Mouse (Mus musculus): ENCODE results near the gene Prmt7. TPM values are rescaled to one million over a fixed set of nuclear protein-coding genes. Genes with fewer than 3 reads are reported as not detected.
"Not testable (repeated sequence)": the region's sequence is repeated elsewhere in the genome, so short reads cannot be mapped to it uniquely, and the experiment has no call there.

Gene Prmt7
- polyA plus RNA-seq, 1 experiment from 2014 or later: 45.6 TPM

DNA sequence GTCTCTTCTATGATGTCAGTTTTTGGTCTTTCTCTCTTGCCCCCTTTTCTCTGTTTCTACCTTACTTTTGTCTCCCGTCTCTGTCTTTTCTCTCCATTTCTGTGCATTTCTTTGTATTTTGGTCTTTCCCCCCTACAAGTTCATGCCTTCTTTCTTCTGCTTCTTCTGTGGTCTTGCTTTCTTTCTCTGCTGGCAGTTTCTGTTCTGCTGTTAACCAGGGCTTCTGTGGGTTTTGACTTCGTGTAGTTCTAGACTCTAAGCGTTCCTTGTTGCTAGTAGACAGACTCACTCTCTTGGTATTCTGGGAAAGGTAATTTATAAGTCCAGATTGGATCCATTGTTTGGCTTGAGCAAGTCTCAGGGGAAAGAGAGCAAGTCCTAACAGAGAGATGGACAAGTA lies 24.3 kb upstream of the Prmt7 start:
- 63% methylated on average over 3 of the region's 3 CpGs for WGBS (ENCODE audit: insufficient replicate concordance)
- ATAC-seq: no peak
- H3K36me3 ChIP-seq: peaks cover 20% of the 10 kb centered on the region

DNA sequence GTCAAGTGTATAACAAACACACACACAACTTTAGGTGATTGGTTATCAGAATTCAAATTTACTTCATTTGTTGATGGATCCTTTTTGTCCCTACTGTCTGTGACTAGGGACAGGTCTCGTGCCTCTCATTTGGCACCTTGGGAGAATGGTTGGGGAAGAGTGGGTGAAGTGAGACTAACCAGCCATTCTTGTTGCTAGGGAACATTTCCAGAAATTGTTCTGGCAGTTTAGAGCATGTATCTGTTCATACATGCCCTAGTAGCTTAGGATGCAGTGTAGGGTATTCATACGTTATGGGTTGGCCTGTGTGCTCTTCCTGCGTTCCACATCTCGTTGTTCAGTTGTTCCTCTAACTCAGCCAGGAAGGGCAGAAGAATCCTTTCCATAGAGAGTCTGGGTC lies 21.6 kb upstream of the Prmt7 start:
- peaks cover 11% of the 10 kb centered on the region for H3K27me3 ChIP-seq (replicated peaks)
- peaks cover 29% of the 10 kb centered on the region for H3K4me1 ChIP-seq
- 87% methylated on average over 4 of the region's 4 CpGs for WGBS (ENCODE audit: insufficient replicate concordance)
- no peak overlapping the region for H3K4me3 ChIP-seq
- H3K9me3 ChIP-seq (replicated peaks): no peaks in the 10 kb centered on the region
- no peak for ATAC-seq
- peaks cover 41% of the 10 kb centered on the region for H3K36me3 ChIP-seq
- H3K9ac ChIP-seq: no peak overlapping the region
- no peak overlapping the region for H3K27ac ChIP-seq
- H3K4me2 ChIP-seq: no peak overlapping the region

More for the DNA sequence above, 24.3 kb upstream of the Prmt7 start:
- Histone ChIP-seq H3K9me3 (replicated peaks) (no peaks in the 10 kb centered on the region), H3K27me3 (replicated peaks) (no peaks in the 10 kb centered on the region; the same call in 1 of the 2 replicates), H3K9ac (no peak overlapping the region), H3K27ac (no peak overlapping the region), H3K4me1 (peaks cover 20% of the 10 kb centered on the region), H3K4me3 (no peak overlapping the region), H3K4me2 (no peak overlapping the region)

DNA sequence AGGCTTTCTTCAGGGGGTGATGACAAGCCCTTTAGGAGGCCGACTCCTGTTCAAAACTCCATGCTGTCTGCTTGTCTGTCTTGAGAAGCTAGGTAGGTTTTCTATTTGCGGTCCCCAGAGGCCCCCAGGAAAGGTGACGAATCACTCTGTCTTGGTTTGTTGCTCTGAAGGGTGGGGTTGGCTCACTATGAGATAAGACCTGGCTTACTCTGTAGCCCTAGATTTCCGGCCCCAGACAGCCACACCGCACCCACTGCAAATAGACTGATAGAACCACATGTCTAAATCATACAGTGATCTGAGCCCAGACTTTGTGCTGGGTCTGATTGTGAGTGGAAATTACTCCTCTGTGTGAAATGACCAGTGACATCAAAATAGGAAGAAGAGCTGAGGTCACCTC lies 19.1 kb upstream of the Prmt7 start:
- Histone ChIP-seq H3K4me1 (peaks cover 29% of the 10 kb centered on the region), H3K4me2 (no peak overlapping the region), H3K9ac (no peak overlapping the region), H3K27ac (no peak overlapping the region), H3K27me3 (replicated peaks) (peaks cover 11% of the 10 kb centered on the region), H3K4me3 (no peak overlapping the region), H3K9me3 (replicated peaks) (no peaks in the 10 kb centered on the region), H3K36me3 (peaks cover 58% of the 10 kb centered on the region)
- peak; percentile 81 for ATAC-seq
- WGBS (ENCODE audit: insufficient replicate concordance): 21% methylated on average over 5 of the region's 5 CpGs

DNA sequence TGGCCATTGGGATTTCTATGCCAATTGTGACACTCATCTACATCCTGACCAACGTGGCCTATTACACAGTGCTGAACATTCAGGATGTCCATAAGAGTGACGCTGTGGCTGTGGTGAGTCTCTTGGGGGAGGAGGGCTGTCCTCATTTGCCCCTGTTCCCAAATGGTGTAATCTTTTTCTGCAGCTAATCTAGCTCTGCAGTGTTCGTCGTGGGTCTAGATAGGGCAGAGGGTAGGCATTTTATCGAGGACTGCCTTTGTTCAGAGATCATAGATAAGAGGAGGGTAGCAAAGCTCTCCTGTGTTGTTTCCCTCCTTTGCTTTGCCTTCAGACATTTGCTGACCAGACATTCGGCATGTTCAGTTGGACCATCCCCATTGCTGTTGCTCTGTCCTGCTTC lies 17.6 kb upstream of the Prmt7 start:
- Histone ChIP-seq H3K9me3 (replicated peaks) (no peaks in the 10 kb centered on the region), H3K9ac (no peak overlapping the region), H3K4me3 (no peak overlapping the region), H3K36me3 (peaks cover 63% of the 10 kb centered on the region), H3K4me1 (peaks cover 17% of the 10 kb centered on the region), H3K27me3 (replicated peaks) (peaks cover 11% of the 10 kb centered on the region), H3K4me2 (no peak overlapping the region), H3K27ac (no peak overlapping the region)
- ATAC-seq: no peak
- WGBS (ENCODE audit: insufficient replicate concordance): 35% methylated on average over 6 of the region's 6 CpGs

DNA sequence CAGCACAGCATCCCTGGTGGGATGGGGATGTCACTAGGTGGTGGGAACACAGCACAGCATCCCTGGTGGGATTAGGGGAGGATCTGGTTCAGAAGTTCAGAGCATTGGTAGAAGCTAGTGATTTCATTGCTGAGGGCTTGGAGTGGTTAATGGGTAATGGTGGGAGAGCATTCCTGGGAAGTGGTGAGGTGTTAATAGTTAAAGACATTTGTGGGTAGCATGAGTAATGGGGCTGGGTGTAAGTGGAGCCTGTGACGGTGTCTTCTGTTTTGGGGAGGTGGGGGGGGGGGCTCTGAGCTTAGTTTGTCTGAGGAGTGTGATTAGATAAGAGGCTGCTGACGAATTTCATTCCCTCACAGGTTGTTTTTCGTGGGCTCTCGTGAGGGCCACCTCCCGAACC lies 16.7 kb upstream of the Prmt7 start:
- Histone ChIP-seq H3K36me3 (peaks cover 67% of the 10 kb centered on the region), H3K27ac (no peak overlapping the region), H3K9me3 (replicated peaks) (no peaks in the 10 kb centered on the region), H3K4me2 (no peak overlapping the region), H3K4me1 (peaks cover 15% of the 10 kb centered on the region), H3K27me3 (replicated peaks) (peaks cover 11% of the 10 kb centered on the region), H3K9ac (no peak overlapping the region), H3K4me3 (no peak overlapping the region)
- WGBS (ENCODE audit: insufficient replicate concordance): 51% methylated on average over 5 of the region's 5 CpGs
- no peak for ATAC-seq

DNA sequence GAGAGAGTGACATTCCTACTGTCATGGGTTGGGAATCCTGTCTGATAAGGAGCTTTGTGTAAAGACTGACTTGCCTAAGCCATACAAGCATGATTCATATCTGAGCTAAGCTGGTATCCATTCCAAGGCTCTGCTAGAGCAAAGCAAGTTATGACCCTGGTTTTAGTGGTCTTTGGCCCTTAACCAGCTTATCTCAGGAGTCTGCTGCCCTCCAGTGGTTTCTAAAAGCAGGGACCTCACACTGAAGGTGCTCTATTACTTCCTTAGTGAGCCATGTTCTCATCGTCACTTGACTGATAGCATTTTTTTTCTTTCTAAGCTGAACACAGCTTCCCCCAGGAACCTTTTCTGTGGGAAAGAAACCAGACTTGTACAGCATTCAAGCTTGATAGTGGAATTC lies 12.0 kb upstream of the Prmt7 start:
- Histone ChIP-seq H3K36me3 (peaks cover 89% of the 10 kb centered on the region), H3K9me3 (replicated peaks) (no peaks in the 10 kb centered on the region), H3K27me3 (replicated peaks) (peaks cover 4% of the 10 kb centered on the region; the same call in 1 of the 2 replicates), H3K4me3 (no peak overlapping the region), H3K9ac (no peak overlapping the region), H3K27ac (no peak overlapping the region), H3K4me1 (no peaks in the 10 kb centered on the region), H3K4me2 (no peak overlapping the region)
- 14% methylated on average over 1 of the region's 1 CpGs for WGBS (ENCODE audit: insufficient replicate concordance)
- ATAC-seq: 0 out of 2 replicates have a peak, but pooled peaks have one; percentile 46

DNA sequence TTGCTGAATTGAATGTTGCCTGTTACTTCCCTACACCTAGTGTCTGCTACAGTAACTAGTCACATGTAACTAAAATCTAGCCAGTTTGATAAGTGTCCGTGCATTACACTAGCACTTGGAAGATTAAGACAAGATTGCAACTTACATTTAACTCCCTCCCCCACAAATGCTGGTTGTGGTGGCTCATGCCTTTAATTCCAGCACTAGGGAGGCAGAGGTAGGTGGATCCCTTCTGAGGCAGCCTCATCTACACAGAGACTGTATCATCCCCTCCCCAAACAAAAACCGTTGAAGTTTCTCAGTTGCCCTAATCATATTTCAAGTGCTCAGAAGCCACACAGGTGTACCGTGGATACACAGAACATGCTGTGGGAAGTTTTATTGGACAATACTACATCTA lies 11.1 kb upstream of the Prmt7 start:
- 81% methylated on average over 3 of the region's 3 CpGs for WGBS (ENCODE audit: insufficient replicate concordance)
- peaks cover 92% of the 10 kb centered on the region for H3K36me3 ChIP-seq
- H3K4me3 ChIP-seq: not testable (repeated sequence)

DNA sequence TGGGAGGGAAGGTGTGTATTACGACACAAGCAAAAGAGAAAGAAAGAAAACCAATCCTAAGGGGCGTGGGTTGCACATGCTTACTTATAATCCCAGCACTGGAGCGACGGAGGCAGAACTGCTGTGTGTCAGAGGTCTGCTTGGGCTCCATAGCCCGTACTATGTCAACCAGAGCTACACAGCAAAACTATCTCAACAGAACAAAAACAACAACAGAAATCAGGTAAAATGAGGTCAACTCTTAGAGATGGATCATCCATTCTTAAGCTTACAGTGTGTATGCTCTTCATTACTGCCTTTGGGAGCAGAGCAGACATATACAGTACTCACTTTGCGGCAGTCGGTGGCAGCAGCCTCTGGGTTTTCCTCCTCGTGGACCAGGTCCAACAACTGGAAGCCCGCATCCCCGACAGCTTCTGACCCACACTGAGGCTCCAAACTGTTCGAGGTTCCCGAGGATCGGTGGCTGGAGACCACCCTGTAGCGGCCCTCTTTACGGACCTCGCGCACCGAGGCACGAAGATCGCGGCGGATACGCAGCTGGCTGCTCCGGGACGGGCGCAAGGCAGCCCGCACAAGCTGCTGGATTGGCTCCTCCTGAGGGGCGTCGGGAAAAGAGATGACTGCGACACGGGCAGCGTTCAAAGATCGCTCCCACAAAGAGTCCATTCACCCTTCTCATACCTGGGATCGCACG lies 553 bp upstream of the Prmt7 start:
- under 1% methylated on average over 35 of the region's 35 CpGs for WGBS (ENCODE audit: insufficient replicate concordance)
- Histone ChIP-seq H3K4me2 (peak overlapping the region; percentile 85), H3K36me3 (peaks cover 62% of the 10 kb centered on the region), H3K9ac (peak overlapping the region; percentile 85), H3K4me1 (peaks cover 27% of the 10 kb centered on the region), H3K27me3 (replicated peaks) (no peaks in the 10 kb centered on the region), H3K4me3 (peak overlapping the region; percentile 72), H3K9me3 (replicated peaks) (no peaks in the 10 kb centered on the region), H3K27ac (peak overlapping the region; percentile 85)
- ATAC-seq: peak; percentile 68

More for the DNA sequence above, 11.1 kb upstream of the Prmt7 start:
- H3K27me3 ChIP-seq (replicated peaks); ATAC-seq; H3K9ac ChIP-seq; H3K9me3 ChIP-seq (replicated peaks); H3K27ac ChIP-seq; H3K4me2 ChIP-seq; H3K4me1 ChIP-seq: not testable (repeated sequence)

DNA sequence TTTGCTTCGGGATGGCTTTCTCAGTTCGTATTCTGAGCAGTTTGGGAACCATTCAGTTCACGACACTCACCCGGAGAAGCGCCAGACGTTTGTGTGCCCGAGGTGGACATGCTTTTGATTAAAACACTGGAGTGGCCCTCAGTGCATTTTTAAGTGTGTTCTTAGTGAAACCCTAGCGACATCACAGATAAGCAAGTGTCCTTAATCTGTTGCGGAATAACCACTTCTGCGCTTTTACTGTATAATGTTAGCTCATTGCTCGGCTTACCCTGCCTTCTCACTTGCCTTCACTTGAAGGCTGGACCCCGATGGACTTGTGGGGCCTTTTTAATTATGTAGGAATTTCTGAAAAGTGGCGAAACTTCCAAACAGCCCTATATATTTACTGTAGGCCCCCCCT lies 685 bp downstream of the Prmt7 start:
- Histone ChIP-seq H3K27ac (peak overlapping the region; percentile 85), H3K4me1 (peaks cover 27% of the 10 kb centered on the region), H3K36me3 (peaks cover 63% of the 10 kb centered on the region), H3K4me3 (peak overlapping the region; percentile 72), H3K9me3 (replicated peaks) (no peaks in the 10 kb centered on the region), H3K27me3 (replicated peaks) (no peaks in the 10 kb centered on the region), H3K9ac (peak overlapping the region; percentile 85), H3K4me2 (peak overlapping the region; percentile 85)
- no peak for ATAC-seq
- WGBS (ENCODE audit: insufficient replicate concordance): 4% methylated on average over 13 of the region's 13 CpGs

DNA sequence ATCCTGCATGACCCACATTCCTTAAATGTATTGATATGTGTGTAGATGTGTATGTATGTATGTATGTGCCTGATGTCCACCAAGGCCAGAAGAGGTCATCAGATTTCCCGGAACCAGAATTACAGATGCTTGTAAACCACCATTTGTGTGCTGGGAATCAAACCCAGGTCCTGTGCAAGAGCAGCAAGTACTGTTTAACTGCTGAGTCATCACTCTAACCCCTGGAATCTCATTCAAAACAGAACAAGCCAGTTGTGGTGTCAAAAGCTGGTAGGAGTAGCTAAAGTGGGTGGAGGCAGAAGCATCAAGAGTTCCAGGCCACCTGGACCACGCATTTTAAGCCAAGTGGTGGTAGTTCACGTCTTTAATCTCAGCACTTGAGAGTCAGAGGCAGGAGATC lies 3.2 kb downstream of the Prmt7 start:
- H3K4me1 ChIP-seq: peaks cover 20% of the 10 kb centered on the region
- no peak overlapping the region for H3K4me3 ChIP-seq
- H3K27ac ChIP-seq: no peak overlapping the region
- H3K9ac ChIP-seq: no peak overlapping the region
- H3K36me3 ChIP-seq: peaks cover 63% of the 10 kb centered on the region
- WGBS (ENCODE audit: insufficient replicate concordance): 83% methylated on average over 3 of the region's 3 CpGs
- H3K4me2 ChIP-seq: no peak overlapping the region
- H3K9me3 ChIP-seq (replicated peaks): no peaks in the 10 kb centered on the region
- no peaks in the 10 kb centered on the region for H3K27me3 ChIP-seq (replicated peaks)
- no peak for ATAC-seq

DNA sequence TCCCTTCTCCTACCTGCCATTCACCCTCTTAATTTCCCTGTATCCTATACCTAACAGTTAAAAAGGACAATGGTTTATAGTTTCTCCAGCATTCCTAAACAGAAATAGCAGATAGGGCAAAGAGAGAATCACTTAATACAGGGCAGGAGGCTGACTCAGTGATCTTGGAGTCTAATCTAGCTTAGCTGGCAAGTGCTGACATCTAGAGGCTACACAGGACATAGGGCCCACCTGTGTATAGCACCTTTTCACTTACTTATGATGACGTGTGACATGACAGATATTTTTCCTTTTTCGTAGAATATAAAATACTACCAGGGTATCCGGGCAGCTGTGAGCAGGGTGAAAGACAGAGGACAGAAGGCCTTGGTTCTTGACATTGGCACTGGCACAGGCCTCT lies 8.9 kb downstream of the Prmt7 start:
- Histone ChIP-seq H3K27ac (no peak overlapping the region), H3K9ac (no peak overlapping the region), H3K4me3 (no peak overlapping the region), H3K4me2 (no peak overlapping the region), H3K4me1 (0 out of 2 replicates have a peak, but pooled peaks cover 5% of the 10 kb centered on the region), H3K9me3 (replicated peaks) (no peaks in the 10 kb centered on the region), H3K36me3 (peaks cover 95% of the 10 kb centered on the region), H3K27me3 (replicated peaks) (no peaks in the 10 kb centered on the region)
- WGBS (ENCODE audit: insufficient replicate concordance): 81% methylated on average over 3 of the region's 3 CpGs
- no peak for ATAC-seq

DNA sequence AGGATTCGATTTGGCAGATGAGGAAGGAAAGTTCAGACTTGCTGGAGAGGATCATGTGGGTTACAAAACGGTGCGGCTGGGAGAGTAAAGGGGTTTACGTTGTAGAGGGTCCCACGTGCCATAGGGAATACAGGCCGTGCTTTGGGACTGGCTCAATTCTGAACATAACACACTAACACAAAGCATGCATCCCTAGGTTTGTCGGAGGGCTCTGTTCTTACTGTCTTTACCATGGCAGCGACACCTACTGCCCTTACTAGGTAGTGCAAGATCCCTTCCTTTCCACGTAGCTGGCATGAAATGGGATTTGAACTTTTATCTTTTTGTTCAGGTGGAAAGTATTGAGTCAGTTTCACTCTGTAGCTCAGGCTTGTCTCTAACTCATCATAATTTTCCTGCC lies 15.9 kb downstream of the Prmt7 start:
- Histone ChIP-seq H3K4me2 (no peak overlapping the region), H3K36me3 (peaks cover 86% of the 10 kb centered on the region), H3K4me1 (no peaks in the 10 kb centered on the region), H3K9me3 (replicated peaks) (no peaks in the 10 kb centered on the region), H3K9ac (no peak overlapping the region), H3K27ac (no peak overlapping the region), H3K27me3 (replicated peaks) (no peaks in the 10 kb centered on the region), H3K4me3 (no peak overlapping the region)
- WGBS (ENCODE audit: insufficient replicate concordance): 48% methylated on average over 9 of the region's 9 CpGs
- no peak for ATAC-seq

DNA sequence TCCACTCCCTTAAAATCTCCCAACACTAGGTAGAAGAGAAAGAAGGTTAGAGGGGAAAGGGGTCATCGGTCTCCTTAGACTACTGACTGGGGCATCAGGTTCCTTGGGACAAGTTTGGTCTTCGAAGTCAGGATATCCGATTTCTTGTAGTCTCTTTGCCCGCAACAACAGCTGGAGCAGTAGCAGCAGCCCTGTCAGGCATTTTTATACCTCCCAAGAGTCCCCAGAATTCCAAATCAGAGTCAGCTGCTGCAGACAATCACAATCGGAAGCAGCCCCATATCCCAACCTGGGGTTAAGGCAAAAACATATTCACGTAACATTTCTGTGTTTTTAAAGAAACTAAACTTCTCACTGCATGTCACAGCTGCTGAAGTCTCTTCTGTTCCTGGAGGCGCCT lies 20.8 kb downstream of the Prmt7 start:
- Histone ChIP-seq H3K9me3 (replicated peaks) (no peaks in the 10 kb centered on the region), H3K27ac (no peak overlapping the region), H3K4me1 (no peaks in the 10 kb centered on the region), H3K4me2 (no peak overlapping the region), H3K4me3 (no peak overlapping the region), H3K27me3 (replicated peaks) (no peaks in the 10 kb centered on the region), H3K36me3 (peaks cover 88% of the 10 kb centered on the region), H3K9ac (no peak overlapping the region)
- WGBS (ENCODE audit: insufficient replicate concordance): 81% methylated on average over 7 of the region's 7 CpGs
- no peak for ATAC-seq
